8 mouse cellular contexts compared by ENCODE assay signal in the genomic region with DNA sequence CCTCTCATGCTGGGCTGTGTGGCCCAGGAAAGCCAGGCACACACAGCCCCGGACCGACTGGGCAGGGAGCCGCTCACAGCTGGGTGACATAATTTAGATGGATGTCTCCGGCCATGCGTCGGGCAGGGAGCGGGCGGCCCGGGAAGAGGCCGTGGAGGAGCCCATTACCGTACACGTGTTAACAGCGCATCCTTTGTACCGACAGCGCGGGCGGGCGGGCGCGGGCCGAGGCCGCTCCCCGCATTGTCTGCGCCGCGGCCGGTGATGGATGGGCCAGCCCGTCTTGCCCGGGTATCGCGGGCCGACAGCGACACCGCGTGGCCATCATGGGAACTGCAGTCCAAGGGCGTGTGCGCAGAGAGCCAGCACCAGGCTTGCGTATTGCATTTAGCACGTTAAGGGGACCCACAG.
DNase-seq lines count a peak whose midpoint lies in the region; ATAC-seq lines count a peak whose summit lies in the region.

No protein-coding gene starts in this region.

- peak overlapping the region; percentile 50 for H3K4me2 ChIP-seq in hindbrain, embryonic 14.5 days (replicated peaks)

- WGBS in hindbrain, embryonic 14.5 days: 0% methylated on average over 38 of the region's 39 CpGs

- ATAC-seq in hindbrain, embryonic 14.5 days (ENCODE audit: low FRiP score): peak; percentile 87

- no peaks in the 10 kb centered on the region for H3K4me1 ChIP-seq in hindbrain, embryonic 14.5 days (replicated peaks; ENCODE audit: control insufficient read depth, insufficient read depth, low read length)

- H3K4me3 ChIP-seq in hindbrain, embryonic 14.5 days (replicated peaks; ENCODE audit: low read length): peak overlapping the region; percentile 16

- H3K9me3 ChIP-seq in hindbrain, embryonic 14.5 days (ENCODE audit: control insufficient read depth, low read length): no peaks in the 10 kb centered on the region

- DNase-seq in T-cell, adult 2 months (ENCODE audit: low spot score): peak; percentile 69
- DNase-seq in cerebellum, postnatal 25 days: peak; percentile 90 to 92
- peak; percentile 83 to 87 for DNase-seq in frontal cortex, postnatal 36 days (ENCODE audit: low spot score in 2 of 2)
- DNase-seq in hindbrain, embryonic 14.5 days (ENCODE audit: low spot score): peak; percentile 93
- DNase-seq in layer of hippocampus, postnatal 36 days: peak; percentile 80 to 83
- DNase-seq in lung, postnatal 25 days (ENCODE audit: low spot score): peak; percentile 66
- peak; percentile 91 for DNase-seq in retina, postnatal 1 day
- DNase-seq in thymus, postnatal 4 days: peak; percentile 91

- H3K27ac ChIP-seq in hindbrain, embryonic 14.5 days: no peak overlapping the region

- no peaks in the 10 kb centered on the region for H3K36me3 ChIP-seq in hindbrain, embryonic 14.5 days (replicated peaks; ENCODE audit: control insufficient read depth, insufficient read depth)

- peaks cover 7% of the 10 kb centered on the region; the same call in 1 of the 2 replicates for H3K27me3 ChIP-seq in hindbrain, embryonic 14.5 days (ENCODE audit: control insufficient read depth, insufficient read depth, low read length)

- peak overlapping the region; percentile 43 for H3K9ac ChIP-seq in hindbrain, embryonic 14.5 days
